12 mouse cellular contexts compared by ENCODE assay signal in the genomic region with DNA sequence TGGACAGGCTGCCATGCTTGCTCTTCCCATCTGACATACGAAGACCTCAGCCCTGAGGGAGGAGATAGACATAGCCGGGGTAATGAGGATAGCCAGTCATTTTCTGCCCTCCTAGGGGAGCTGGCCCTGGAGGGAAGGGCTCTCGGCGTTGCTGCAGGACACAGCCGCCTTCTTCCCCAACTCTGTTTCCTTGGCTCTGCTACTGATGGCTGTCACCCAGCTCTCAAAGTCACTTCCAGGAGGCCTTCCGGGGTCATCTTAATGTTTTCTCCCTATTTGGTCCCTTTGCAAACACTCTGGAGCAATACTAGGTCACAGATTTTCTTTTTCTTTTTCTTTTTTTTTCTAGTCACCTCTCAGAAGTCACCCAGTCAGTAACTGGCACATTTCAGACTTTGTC.
"Had no signal": no experiment of that assay in that cellular context is flagged by ENCODE, and none has a peak within 500 bp of the region (broad histone marks: within the 10 kb centered on the region; RNA-seq: fewer than 3 reads in every experiment).

No protein-coding gene starts in this region.

- H3K27ac ChIP-seq: limb, embryonic 15.5 days; liver, embryonic 15.5 days; lung, embryonic 15.5 days; midbrain, embryonic 15.5 days; neural tube, embryonic 13.5 days had no signal

- H3K4me2 ChIP-seq: limb, embryonic 15.5 days; liver, embryonic 15.5 days; lung, embryonic 15.5 days; midbrain, embryonic 11.5 days; midbrain, embryonic 15.5 days; neural tube, embryonic 13.5 days had no signal

- H3K9ac ChIP-seq: limb, embryonic 15.5 days; liver, embryonic 15.5 days; lung, embryonic 15.5 days; midbrain, embryonic 15.5 days; neural tube, embryonic 13.5 days had no signal

- H3K9me3 ChIP-seq: limb, embryonic 15.5 days; liver, embryonic 15.5 days; lung, embryonic 15.5 days; midbrain, embryonic 15.5 days; neural tube, embryonic 13.5 days had no signal

- H3K4me3 ChIP-seq: limb, embryonic 15.5 days; liver, embryonic 15.5 days; lung, embryonic 15.5 days; midbrain, embryonic 15.5 days; neural tube, embryonic 13.5 days had no signal

- H3K27me3 ChIP-seq: limb, embryonic 15.5 days; liver, embryonic 15.5 days; lung, embryonic 15.5 days; midbrain, embryonic 15.5 days; neural tube, embryonic 13.5 days had no signal

- ATAC-seq: midbrain, embryonic 15.5 days had no signal

- DNase-seq: layer of hippocampus, adult 9-11 months; layer of hippocampus, postnatal 36 days; right cerebral cortex, postnatal 4 days; spleen, adult 18-20 months; thymus, adult 2 months; thymus, postnatal 25 days had no signal

- H3K36me3 ChIP-seq: limb, embryonic 15.5 days; liver, embryonic 15.5 days; lung, embryonic 15.5 days; midbrain, embryonic 15.5 days; neural tube, embryonic 13.5 days had no signal
